Mouse (Mus musculus) frontal cortex, postnatal 25 days (tissue): Measurements from ENCODE around the gene Akap17b.
"Not testable (repeated sequence)": the region's sequence is repeated elsewhere in the genome, so short reads cannot be mapped to it uniquely, and the experiment has no call there.

Experiments
- DNase-seq, 2 experiments: peaks; one replicate each; pipeline ENCODE4 v3.0.0; 2022; ENCODE audit warnings: low spot score in 2 of 2

Gene Akap17b

DNA sequence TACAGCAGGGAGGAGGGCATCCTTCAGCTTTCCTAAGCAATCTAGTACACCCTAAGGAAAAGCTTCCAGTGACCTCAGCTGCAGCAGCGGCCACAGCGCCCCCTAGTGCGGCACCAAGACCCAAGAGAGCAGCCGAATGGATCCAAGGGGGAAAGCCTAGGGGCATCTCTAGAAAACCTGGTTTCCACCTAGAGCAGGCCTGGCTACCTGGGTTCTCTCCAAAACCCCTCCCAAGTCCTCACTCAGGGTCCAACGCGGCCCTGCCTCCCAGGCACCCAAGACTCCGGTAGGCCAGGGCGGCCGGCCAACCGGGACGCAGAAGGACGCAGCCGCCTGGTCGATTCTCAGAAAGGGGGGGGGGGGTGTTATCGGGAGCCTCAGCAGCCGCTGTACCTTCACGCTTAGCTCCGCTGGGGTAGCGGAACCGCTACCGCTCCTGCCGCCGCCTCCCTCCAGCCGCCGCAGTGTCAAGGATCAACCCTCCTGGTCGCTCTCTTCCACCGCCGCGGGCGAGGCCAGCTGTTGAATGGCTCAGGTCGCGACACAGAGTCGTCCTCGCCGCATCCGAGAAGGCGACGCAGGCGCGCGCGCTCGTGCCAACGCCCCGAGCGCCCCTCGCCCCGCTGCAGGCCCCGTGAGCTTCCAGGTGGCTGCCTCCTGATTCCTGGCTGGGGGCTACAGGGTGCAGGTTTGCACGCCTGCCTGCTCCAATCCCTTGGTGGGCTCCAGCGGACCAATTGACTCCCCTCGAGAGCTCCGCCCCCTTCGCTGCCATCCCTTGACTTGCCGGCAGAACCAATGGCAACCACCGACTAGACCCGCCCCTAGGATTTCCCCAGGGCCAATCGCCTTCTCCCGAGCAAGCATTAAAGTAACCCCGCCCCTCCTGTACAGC, at the start of gene Akap17b:
Akap17b (minus strand) TSS at position 739 of the 895 bp plus-strand sequence.
- peak; percentile 69 to 71 for DNase-seq

DNA sequence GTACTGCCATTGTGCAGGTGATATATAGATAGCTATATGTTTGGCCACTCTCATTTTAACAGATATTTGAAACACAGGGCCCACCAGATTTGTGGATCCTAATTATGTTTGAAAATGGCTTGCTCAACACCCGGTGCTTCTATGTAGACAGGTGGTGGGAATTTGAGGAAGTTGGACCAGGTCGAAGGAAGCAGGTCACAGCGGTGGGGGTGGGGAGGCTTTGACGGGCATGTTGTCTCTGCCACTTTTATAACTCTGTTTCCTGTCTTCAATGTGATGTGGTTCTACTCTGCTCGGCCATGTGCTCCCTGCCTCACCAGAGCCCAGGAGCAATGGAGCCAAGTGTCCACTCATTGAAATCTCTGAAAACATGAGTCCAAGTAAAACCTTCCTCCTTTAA, 46.2 kb upstream of the Akap17b start:
- no peak for DNase-seq

DNA sequence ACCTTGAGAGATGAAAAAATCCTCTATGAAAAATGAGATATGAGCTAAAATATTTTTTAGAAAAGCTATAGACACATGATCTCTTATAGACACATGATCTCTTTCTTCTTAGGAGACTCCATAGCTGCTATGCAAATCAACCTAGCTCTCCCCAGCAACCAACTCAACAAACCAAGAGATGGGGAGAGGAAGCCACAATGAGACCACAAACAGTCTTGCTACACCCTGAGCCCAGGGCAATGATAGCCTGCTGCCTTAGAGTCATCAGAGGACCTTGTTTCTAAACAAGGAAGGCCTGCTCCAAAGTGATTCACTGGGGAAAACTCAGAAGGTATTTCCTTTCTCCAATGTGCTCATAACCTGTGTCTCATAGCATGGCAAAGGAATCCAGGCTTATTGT, 44.5 kb upstream of the Akap17b start:
- DNase-seq = no peak

DNA sequence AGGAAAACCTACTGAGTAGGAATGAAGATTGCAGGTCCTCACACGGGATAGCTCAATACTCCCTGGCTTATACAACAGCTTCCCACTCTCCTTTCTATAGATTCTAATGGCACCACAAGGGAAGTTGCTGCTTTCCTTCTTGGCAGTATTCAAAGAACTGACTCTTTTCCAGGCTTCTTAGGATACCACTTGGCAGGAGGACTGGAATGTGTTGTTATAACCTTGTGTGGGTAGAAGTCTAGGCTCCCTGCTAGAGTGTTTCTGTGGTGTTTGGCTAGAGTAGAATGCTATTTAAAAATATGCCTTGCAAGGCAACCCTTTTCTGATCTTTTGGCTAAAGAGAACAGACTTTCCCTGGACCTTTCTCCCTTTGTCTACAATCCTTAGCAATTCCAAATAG, 31.6 kb upstream of the Akap17b start:
- DNase-seq = no peak

DNA sequence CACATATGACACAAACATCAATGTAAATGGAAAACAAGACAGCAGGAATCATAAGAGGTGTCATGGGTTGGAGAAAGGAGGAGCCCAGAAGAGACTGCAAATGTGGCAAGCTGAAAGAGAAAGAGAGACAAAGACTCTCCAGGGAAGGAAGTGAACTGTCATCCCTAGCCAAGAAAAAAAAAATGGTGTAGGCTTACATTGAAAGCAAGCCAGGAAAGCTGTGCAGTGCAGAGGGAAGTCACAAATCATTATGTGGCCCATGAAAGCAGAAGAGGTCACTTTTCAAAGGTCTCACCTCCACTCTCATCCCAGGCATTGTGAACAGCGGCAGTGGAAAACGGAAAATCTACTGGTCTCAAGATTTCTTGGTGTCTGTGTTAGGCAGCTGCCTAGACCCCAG, 27.5 kb upstream of the Akap17b start:
- no peak for DNase-seq

DNA sequence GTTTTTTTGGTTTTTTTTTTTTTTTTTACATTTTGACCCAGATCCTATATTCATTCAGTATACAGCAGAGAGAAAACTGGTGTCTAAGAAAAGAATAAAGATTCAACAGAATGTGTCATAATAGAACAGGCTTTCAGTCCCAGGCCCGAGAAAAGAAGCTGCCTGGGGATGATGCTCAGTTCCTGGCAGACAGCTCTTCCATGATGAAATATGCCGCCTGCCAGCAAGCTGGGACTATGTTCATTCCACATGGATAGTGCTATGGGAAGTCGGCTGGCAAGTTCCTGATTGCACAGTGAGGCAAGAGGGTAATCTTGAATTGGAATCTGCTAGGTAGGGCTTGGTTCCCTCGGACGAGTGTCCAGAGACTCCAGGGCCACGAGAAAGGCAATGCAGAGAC, 5.1 kb downstream of the Akap17b start:
- peak in 1 of 2 experiments; percentile 4 for DNase-seq

DNA sequence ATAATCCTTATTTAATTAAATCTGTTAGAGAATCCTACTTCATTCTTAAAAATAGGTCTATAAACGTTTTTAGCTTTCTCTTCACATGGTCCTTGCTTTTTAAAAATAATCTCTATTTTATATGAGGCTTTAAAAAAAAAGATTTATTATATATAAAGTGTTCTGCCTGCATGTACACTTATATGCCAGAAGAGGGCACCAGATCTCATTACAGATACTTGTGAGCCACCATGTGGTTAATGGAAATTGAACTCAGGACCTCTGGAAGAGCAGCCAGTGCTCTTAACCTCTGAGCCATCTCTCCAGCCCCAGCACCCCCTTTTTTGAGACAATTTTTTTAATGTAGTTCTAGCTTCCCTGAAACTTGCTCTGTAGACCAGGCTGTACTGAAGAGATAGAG, 14.4 kb downstream of the Akap17b start:
- DNase-seq = no peak

DNA sequence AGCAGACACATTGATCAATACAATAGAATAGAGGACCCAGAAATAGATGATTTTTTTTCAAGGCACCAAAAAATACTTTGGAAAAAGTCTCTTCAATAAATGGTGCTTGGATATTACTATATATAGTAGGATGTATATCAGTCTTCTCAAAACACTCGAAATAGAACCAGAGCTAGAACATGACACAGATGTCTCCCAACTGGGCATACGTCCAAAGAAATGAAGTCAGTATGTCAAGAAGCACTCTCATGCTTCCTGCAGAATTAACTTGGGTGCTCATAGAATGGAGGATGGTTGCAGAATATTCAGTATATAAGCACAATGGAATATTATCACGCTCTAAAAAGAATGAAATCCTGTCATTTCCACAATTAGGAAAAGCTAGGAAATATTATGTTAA, 17.1 kb downstream of the Akap17b start:
- no peak for DNase-seq

DNA sequence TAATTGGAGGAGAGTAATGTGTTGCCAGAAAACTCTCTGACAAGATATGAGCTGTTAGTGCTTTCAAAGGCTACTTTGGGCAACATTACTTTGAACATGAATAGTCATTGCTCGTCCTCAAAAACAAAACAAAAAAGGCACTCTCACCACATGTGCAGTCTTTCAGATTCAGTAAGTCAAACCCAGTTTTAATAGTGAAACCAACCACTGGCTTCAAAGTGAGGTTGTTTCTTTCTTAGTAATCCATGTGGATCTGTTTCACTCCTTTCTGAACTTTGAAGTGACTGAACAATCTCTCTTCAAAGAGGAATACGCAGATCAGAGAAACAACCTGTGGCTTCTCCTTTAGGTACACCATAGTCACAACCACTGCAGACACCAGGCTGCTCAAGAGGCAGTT, 36.1 kb downstream of the Akap17b start:
- DNase-seq = no peak

DNA sequence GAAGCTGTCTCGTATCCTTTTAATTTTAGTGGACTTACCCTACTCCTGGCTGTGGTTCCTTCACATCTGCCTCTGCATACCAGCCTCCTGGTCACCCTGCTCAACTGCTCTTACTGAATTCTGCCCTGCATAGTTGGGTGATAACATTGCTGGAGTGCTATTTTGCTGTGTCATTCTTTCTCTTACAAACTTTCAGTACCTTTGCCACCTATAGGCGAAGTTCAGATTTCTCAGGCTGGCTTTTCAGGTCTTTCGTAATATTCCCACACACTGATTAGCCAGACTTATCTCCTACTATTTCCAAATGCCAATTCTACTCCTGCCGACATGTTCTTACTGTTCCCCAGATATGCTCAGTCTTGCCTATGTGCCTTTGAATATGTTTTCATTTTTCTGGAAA, 41.2 kb downstream of the Akap17b start:
- no peak for DNase-seq

DNA sequence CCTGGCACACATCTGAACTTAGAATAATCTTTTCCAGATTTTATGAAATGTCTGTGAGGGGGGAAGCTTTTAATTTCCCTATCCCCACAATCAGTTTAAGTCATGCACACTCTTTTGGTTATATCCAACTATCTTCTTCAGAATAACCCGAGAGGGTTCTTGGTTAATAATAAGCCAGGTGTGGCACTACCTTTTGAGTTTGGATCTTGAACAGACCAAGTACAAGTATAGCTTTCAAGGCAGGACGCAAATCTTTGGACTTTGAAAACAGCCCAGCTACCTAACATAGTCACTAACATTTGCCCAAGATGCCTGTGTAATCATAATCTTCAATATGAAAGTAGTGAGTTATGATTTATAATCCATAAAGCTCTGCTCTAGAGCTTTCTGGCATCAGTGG, 42.3 kb downstream of the Akap17b start:
- no peak for DNase-seq

DNA sequence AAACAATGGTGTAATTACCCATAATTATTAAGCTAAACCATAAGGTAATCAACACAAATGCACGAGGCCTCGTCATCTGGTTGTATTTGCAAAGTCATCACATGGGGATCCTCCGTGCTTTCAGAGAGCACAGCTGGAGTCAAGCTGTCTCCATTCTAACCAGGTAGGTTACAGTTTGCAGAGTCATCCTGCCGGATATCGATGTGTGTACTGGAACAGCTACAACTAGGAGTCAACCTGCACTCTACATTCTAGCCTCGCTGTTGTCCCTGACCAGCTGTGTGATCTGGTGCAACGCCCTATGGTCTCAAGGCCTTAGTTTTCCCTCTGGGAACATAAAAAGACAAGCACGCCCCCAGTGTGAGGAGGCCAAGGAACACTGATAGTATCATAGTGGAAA, 45.1 kb downstream of the Akap17b start:
- no peak for DNase-seq

DNA sequence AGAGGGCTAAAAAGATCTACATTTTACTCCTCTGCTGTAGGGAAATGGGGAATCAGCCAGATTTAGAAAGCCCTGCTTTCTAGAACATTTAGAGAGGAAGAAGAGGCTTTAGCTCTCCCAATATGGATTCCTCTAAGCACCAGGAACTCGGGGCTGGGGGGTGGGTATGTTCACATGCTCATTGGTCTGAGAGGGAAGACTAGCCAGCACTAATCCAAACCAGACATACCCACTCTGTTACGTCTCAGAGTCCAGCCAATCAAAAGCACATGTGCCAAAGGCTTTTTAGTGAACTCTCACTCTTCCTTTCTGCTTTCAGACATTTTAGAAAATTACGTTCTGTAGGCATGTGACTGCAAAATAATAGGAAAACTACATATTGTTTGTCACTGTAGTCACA, 45.5 kb downstream of the Akap17b start:
- no peak for DNase-seq

DNA sequence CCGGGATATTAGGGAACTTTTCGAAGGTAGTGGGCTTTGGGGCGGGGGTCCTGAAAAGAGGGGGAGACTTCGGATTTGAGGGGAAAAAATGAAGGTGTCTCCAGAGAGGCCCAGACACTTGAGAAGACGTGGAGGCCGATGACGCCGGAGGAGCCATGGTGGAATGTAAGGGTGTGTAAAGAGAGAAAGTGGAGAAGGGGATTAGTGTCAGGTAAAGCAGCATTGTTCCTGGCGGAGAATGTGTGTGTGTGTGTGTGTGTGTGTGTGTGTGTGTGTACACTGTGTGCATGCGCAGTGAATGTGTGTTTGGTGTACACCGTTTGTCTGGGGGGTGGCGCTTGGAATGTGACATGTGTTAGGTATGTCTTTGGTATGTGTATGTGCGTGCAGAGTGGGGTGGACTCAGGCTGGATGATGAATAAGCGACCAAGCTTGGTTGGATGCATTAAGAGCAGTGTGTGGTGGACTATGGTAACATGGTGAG, 46.3 kb downstream of the Akap17b start:
- peak in 1 of 2 experiments; percentile 6 for DNase-seq

DNA sequence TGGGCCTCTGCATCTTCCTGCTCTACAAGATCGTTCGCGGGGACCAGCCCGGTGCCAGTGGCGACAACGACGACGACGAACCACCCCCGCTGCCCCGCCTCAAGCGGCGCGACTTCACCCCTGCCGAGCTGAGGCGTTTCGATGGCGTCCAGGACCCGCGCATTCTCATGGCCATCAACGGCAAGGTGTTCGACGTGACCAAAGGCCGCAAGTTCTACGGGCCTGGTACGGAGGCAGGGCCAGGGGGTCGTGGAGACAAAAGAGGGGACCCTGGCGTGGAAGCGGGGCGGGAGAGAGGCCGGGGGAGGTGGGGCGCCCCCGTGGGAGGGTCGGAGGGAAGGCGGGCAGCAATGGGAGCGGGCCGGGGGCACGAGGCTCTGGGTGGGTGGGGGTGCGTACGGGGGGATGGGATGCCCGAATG, 46.8 kb downstream of the Akap17b start:
- DNase-seq = no peak

DNA sequence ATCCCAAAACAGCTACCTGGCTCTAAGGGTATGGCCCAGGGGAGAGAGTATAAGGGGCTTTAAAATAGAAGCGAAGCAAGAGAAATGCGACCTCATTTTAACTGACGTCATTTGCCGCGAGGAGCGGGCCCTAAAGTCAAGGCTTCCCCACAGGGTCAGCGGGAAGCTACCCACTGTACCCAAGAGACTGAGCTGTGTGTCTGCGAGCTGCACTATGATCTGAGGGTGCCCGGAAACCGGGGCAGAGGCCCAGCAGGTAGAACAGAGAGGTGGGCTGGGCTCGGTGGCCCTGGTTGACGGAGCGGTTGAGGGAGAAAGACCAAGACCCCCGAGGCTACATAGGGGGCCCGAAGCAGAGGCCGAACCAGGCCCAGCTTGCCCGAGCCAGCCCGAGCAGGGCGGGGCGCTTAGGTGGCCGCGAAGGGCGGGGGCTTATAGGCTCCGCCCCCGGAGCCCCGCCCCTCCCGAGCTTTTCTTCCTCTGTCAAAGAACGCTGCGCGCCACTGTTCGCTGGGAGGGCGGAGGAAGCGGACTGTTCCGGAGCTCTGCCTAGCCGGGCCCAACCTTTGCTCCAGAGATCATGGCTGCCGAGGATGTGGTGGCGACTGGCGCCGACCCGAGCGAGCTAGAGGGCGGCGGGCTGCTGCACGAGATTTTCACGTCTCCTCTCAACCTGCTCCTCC, 47.3 kb downstream of the Akap17b start, which contains the start of gene Pgrmc1:
Pgrmc1 (plus strand) TSS at position 500 of the 683 bp plus-strand sequence.
- DNase-seq = peak; percentile 54 to 60

DNA sequence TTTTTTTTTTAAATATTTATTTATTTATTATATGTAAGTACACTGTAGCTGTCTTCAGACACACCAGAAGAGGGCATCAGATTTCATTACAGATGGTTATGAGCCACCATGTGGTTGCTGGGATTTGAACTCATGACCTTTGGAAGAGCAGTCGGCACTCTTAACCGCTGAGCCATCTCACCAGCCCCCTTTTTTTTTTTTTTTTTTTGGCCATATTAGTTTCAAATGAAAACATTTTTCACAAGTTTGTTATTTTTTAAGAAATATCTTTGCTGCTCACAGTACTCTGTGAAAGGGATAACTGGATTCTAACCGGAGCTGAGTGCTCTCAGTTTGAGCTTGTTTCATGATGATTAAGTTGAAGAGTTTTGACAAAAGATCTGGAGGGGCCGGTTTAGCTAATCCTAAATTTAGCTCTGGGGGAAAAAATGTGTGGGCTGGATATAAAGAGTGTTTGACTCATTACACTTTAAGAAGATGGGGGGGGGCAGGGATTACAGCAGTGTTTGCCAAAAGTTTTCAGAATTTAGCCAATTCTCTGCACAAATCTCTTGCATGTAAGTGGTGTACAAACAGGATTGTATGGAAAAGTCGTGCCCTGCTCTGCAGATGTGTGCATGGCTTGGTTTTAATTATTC, 48.6 kb downstream of the Akap17b start:
- not testable (repeated sequence) for DNase-seq

DNA sequence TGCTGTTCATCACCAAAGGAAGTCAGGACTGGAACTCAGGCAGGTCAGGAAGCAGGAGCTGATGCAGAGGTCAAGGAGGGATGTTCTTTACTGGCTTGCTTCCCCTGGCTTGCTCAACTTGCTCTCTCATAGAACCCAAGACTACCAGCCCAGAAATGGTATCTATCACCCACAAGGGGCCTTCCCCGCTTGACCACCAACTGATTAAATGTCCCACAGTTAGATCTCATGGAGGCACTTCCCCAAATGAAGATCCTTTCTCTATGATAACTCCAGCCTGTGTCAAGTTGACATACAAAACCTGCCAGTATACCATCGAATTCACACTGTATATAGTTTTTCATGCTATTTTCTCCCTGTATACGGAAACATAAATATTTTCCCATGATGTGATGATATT, 49.9 kb downstream of the Akap17b start:
- no peak for DNase-seq

DNA sequence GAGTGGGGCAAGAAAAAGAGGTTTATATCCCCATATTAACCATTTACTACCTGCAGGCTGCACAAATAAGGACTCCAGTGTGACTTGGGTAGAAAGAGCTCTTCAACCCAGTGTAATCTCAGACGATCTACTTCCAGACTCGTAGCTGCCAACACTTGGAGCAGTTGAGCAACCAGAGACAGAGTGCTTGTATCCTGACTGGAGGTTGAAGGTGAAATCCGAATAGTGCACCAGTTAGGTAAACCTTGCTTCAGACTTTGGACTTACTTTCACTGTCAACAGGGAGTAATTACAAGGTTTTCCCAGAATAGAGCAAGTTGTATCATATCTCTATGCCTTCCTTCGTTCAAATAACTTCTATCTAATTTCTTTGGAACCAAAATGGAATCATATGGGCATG, 53.7 kb downstream of the Akap17b start:
- no peak for DNase-seq

DNA sequence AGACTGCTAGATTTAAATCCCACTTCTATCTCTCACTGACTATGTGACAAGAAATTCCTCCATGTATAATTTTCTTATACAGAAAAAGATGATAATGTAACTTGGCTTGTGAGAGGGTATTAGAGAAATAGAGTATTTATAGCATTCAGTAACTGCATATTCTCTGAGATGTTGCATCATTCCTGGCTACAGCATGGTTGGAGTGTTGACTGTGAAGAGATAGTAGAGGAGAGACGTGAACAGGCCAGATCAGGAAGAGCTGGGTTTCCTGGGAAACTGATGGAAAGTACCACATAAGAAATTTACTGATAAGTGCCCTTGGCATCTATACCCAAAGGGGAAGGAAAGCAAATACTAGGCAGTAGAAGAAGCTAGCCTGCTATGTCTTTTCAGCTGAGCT, 54.1 kb downstream of the Akap17b start:
- DNase-seq = no peak

DNA sequence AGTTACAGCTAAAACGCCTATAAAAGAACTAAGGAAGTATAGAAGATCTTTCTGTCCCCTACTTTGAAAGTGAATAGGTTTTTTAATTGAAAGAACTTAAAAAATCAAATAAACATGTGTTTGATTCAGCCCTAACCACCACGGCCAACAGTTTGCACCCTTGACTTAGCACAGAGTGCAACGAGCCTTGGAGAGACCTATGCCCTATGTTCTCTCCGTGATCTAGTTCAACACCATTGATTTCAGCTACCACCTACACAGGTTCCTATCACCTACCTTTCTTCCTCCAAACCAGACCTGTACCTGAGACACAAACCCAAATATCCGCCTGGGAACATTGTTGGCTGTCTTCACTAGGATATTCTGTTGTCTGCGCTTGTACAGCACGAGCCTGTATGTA, 54.9 kb downstream of the Akap17b start:
- no peak for DNase-seq
